Mouse (Mus musculus) thymus, postnatal 4 days (tissue): ENCODE data around the gene Tma7.

ENCODE experiments used
- DNase-seq: peaks from one replicate; pipeline ENCODE4 v3.0.0; 2021

Tma7 gene

GRCm38 (mm10) chr9:109101933-109102445 lies 19.6 kb upstream of the Tma7 start:
- no peak for DNase-seq

- DNase-seq, result no peak
Measured at GRCm38 (mm10) chr9:109100307-109100928, 18.0 kb upstream of the Tma7 start.

GRCm38 (mm10) chr9:109098969-109099368 lies 16.6 kb upstream of the Tma7 start:
- DNase-seq, result no peak

- no peak for DNase-seq
Measured at GRCm38 (mm10) chr9:109098366-109098765, 16.0 kb upstream of the Tma7 start.

- DNase-seq, result no peak
Measured at GRCm38 (mm10) chr9:109097831-109098230, 15.4 kb upstream of the Tma7 start.

- DNase-seq, result no peak
Measured at GRCm38 (mm10) chr9:109097291-109097690, 14.9 kb upstream of the Tma7 start.

- no peak for DNase-seq
Measured at GRCm38 (mm10) chr9:109096856-109097255, 14.5 kb upstream of the Tma7 start.

- no peak for DNase-seq
Measured at GRCm38 (mm10) chr9:109096251-109096661, 13.9 kb upstream of the Tma7 start.

GRCm38 (mm10) chr9:109095137-109095982 lies 13.0 kb upstream of the Tma7 start, which contains the start of gene Plxnb1:
Gene Plxnb1, plus strand, starts transcription at chr9:109095389.
- peak; percentile 83 for DNase-seq

GRCm38 (mm10) chr9:109094553-109095136 lies 12.3 kb upstream of the Tma7 start:
- DNase-seq, result no peak

GRCm38 (mm10) chr9:109093786-109094552 lies 11.6 kb upstream of the Tma7 start:
- DNase-seq, result no peak

GRCm38 (mm10) chr9:109092799-109093198 lies 10.4 kb upstream of the Tma7 start:
- no peak for DNase-seq

- no peak for DNase-seq
Measured at GRCm38 (mm10) chr9:109091802-109092201, 9.4 kb upstream of the Tma7 start.

GRCm38 (mm10) chr9:109090446-109090845 lies 8.1 kb upstream of the Tma7 start:
- DNase-seq, result no peak

GRCm38 (mm10) chr9:109087987-109088386 lies 5.6 kb upstream of the Tma7 start:
- peak; percentile 33 for DNase-seq

GRCm38 (mm10) chr9:109084922-109085321 lies 2.5 kb upstream of the Tma7 start:
- DNase-seq, result peak; percentile 39

GRCm38 (mm10) chr9:109081749-109082123 lies 651 bp downstream of the Tma7 start:
- DNase-seq, result no peak

- no peak for DNase-seq
Measured at GRCm38 (mm10) chr9:109080516-109080915, 1.9 kb downstream of the Tma7 start.

- peak; percentile 94 for DNase-seq
Measured at GRCm38 (mm10) chr9:109073661-109074573, 8.5 kb downstream of the Tma7 start, which contains the start of gene Atrip. Gene Atrip, minus strand, starts transcription at chr9:109074124.

- no peak for DNase-seq
Measured at GRCm38 (mm10) chr9:109068095-109068735, 14.2 kb downstream of the Tma7 start.

- no peak for DNase-seq
Measured at GRCm38 (mm10) chr9:109060898-109061295, 21.5 kb downstream of the Tma7 start.
